Mouse (Mus musculus) intestine, embryonic 16.5 days (tissue): ENCODE data around the gene Hes1. TPM values are rescaled to one million over a fixed set of nuclear protein-coding genes. Genes with fewer than 3 reads are reported as not detected.

Source experiments
- ATAC-seq: fragments of 200-750 bp; cut with Nextera tagmentation; 2 replicates; pipeline ENCODE4 v1.8.0; 2017; ENCODE audit warnings: moderate TSS enrichment, moderate library complexity
- H3K27ac ChIP-seq: fragments of 300-500 bp; sonication (generic); 2 replicates; pipeline ENCODE4 v1.5.1; 2014; ENCODE audit warnings: mild to moderate bottlenecking, low read length
- H3K27me3 ChIP-seq: fragments of 300-500 bp; sonication (generic); replicated peaks from 2 replicates; pipeline ENCODE4 v1.6.1; 2014; ENCODE audit warnings: low read length, control low read depth, mixed read lengths; ENCODE audit not compliant: control insufficient read depth, insufficient read depth
- H3K36me3 ChIP-seq: fragments of 300-500 bp; sonication (generic); 2 replicates; pipeline ENCODE4 v1.6.1; 2014; ENCODE audit warnings: low read length, control low read depth; ENCODE audit not compliant: control insufficient read depth, insufficient read depth
- H3K4me1 ChIP-seq: fragments of 300-500 bp; sonication (generic); 2 replicates; pipeline ENCODE4 v1.6.1; 2014; ENCODE audit warnings: low read length, control low read depth, mixed read lengths; ENCODE audit not compliant: control insufficient read depth, insufficient read depth
- H3K4me2 ChIP-seq: fragments of 300-500 bp; sonication (generic); 2 replicates; pipeline ENCODE4 v1.6.1; 2014; ENCODE audit warnings: low read depth, low read length, control low read depth
- H3K4me3 ChIP-seq: fragments of 300-500 bp; sonication (generic); 2 replicates; pipeline ENCODE4 v1.5.1; 2014; ENCODE audit warnings: mild to moderate bottlenecking, low read length
- H3K9ac ChIP-seq: fragments of 300-500 bp; sonication (generic); 2 replicates; pipeline ENCODE4 v1.6.1; 2014; ENCODE audit warnings: low read depth, low read length
- H3K9me3 ChIP-seq: fragments of 300-500 bp; sonication (generic); 2 replicates; pipeline ENCODE4 v1.6.1; 2016; ENCODE audit warnings: low read length, control low read depth; ENCODE audit not compliant: control insufficient read depth
- WGBS: fragments of 180-500 bp; shearing (Covaris S2); extraction: QIAGEN DNeasy Blood & Tissue Kit; methylation state at CpG from one replicate; pipeline ENCODE4 v1.1.7; 2014; 5-methylcytosine and 5-hydroxymethylcytosine counted together
- polyA plus RNA-seq: library from polyadenylated mRNA; unstranded; fragments of >200 nt; fragmentation: Nextera tagmentation; extraction: Ambion mirVana; gene quantifications from 2 replicates; pipeline ENCODE4 v1.2.1, GENCODE M21; 2015

The Hes1 gene
- polyA plus RNA-seq, 1 experiment from 2014 or later, result 25.9 TPM

DNA sequence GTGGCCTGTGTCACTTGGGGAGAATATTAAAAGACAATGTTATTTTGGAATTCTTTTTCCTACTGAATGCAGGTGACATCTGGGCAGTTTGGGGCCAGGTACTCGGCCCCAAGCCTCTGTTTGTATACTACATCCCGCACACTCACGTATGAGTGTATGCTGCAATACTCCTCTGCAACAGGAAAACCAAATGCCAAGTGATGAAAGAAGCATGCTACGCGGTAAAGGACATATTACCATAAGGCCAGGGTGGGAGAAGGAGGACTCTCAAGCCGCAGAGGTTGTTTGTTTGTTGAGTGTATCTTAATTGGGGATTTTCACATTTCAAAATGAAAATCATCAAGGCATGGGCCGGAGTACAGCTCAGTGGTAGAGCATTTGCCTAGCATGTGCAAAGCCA is 17.2 kb upstream of the Hes1 start:
- Histone ChIP-seq H3K4me3 (no peak overlapping the region), H3K27ac (peak overlapping the region; percentile 76), H3K36me3 (no peaks in the 10 kb centered on the region), H3K9ac (0 out of 2 replicates have a peak overlapping the region, but pooled peaks have one; percentile 25), H3K9me3 (no peaks in the 10 kb centered on the region), H3K4me2 (no peak overlapping the region), H3K4me1 (peaks cover 26% of the 10 kb centered on the region), H3K27me3 (no peaks in the 10 kb centered on the region)
- ATAC-seq, result no peak
- WGBS, result 81% methylated on average over 7 of the region's 7 CpGs

DNA sequence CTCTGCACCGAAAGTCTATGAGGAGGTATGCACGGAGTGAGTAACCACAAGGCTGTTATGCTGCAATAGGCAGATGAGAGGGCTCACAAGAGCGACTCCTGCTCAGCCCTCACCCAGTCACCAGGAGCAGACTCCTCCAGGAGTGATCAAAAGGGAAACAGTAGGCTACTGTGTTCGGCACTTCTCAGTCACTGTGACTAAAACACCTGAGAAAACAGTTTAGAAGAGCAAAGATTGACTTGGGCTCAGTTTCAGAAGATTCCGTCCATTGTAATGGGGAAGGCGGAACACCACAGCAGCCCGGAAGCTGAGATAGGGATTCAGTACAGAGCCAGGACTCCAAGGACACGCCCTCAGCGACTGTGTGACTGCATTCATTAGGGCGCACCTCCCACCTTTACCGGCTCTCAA is 16.8 kb upstream of the Hes1 start:
- H3K9me3 ChIP-seq, result no peaks in the 10 kb centered on the region
- 46% methylated on average over 11 of the region's 11 CpGs for WGBS
- H3K4me2 ChIP-seq, result no peak overlapping the region
- H3K9ac ChIP-seq, result peak overlapping the region; percentile 25; the same call in 1 of the 2 replicates
- H3K27me3 ChIP-seq, result no peaks in the 10 kb centered on the region
- peak; percentile 28; the same call in 1 of the 2 replicates for ATAC-seq
- H3K27ac ChIP-seq, result peak overlapping the region; percentile 76
- H3K4me1 ChIP-seq, result peaks cover 26% of the 10 kb centered on the region
- H3K4me3 ChIP-seq, result no peak overlapping the region
- no peaks in the 10 kb centered on the region for H3K36me3 ChIP-seq

DNA sequence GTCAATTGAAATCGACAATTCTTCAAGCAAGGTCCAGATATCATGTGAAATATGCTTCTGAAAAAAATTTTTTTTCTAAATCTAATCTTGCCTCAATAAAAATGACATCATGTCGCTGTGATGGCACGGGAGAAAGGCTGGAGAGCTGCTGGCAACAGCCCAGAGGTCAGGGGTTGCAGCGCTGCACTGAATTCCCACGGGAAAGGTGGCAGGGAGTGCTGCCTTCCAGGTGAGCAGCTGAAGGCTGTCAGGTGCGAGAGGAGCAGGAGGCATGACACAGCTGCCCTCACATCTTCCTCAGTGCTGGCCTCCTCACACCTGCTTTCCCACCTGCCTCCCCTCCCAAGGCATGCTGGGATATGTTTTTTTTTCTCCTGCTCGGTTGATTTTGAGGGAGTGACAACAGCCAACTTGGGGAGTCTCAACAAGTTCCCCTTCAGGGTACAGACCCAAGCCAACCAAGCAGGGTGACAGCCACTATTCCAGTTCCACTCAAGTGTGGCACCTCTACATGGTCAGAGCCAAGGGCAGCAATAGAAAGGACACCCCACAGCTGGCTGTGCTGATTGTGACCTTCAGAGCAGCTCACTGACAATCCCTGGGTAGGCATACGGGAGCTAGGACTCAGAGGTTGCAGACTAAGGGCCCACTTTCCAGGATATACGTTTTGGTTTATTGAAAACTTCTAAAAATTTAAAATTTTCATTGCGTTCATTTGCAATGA is 13.3 kb upstream of the Hes1 start:
- H3K27ac ChIP-seq, result peak overlapping the region; percentile 86
- 43% methylated on average over 10 of the region's 10 CpGs for WGBS
- peak; percentile 36 for ATAC-seq

DNA sequence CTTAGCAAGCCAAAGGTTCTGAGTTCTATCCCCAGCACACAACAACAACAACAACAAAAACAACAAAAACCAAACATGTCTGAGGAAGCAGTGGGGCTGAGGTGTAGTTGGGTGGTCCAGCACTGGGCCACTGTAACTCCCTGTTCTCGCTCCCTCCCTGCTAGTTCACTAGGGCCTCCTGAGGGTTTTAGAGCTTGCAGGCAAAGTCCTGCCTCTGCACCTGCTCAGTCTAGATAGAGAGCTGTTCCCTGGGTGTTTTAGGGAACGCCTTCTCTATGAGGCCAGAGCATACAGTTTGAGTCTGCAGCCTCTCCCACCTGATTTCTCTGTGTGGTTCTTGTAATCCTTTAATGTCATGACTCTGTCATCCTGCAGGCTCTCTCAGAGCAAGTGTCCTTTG is 11.9 kb upstream of the Hes1 start:
- Histone ChIP-seq H3K9ac (0 out of 2 replicates have a peak overlapping the region, but pooled peaks have one; percentile 12), H3K4me3 (no peak overlapping the region), H3K4me1 (peaks cover 38% of the 10 kb centered on the region), H3K4me2 (no peak overlapping the region), H3K9me3 (no peaks in the 10 kb centered on the region), H3K27me3 (no peaks in the 10 kb centered on the region), H3K36me3 (no peaks in the 10 kb centered on the region), H3K27ac (peak overlapping the region; percentile 86)
- 53% methylated on average over 2 of the region's 2 CpGs for WGBS
- peak; percentile 47 for ATAC-seq

More for the DNA sequence above, 13.3 kb upstream of the Hes1 start:
- Histone ChIP-seq H3K4me3 (no peak overlapping the region), H3K9me3 (no peaks in the 10 kb centered on the region), H3K4me2 (no peak overlapping the region), H3K9ac (peak overlapping the region; percentile 46; the same call in 1 of the 2 replicates), H3K36me3 (no peaks in the 10 kb centered on the region), H3K27me3 (no peaks in the 10 kb centered on the region), H3K4me1 (peaks cover 37% of the 10 kb centered on the region)

DNA sequence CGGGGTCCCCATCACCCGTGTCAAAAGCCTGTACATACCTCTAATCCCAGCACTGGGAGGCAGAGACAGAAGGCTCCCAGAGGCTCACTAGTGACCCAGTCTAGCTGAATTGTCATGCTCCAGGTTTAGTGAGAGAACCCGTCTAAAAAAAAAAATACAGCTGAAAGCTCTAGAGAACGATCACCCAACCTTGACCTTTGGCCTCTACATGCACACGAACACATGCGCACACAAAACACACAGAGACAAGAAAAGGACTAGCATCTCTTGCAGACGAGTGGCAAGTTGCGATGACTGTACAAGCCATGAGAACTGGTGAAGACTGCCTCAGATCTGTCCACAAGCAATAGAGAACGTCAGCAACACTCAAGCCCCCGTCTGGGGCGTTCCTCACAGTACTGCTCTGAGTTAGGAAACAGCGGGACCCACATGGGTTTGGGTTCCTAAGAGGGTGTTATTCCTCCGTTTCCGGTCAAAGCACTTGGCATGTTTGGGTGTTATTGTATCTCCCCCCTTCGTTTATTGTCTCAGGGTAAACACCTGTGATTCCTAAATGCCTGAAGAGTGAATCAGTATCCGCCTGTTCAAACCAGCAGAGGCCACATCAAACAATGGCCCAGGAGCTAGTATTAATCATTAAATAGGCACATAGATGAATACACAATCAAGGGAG is 11.2 kb upstream of the Hes1 start:
- H3K4me1 ChIP-seq, result peaks cover 33% of the 10 kb centered on the region
- no peaks in the 10 kb centered on the region for H3K27me3 ChIP-seq
- H3K36me3 ChIP-seq, result no peaks in the 10 kb centered on the region
- H3K27ac ChIP-seq, result peak overlapping the region; percentile 86
- no peak overlapping the region for H3K4me2 ChIP-seq
- 42% methylated on average over 16 of the region's 16 CpGs for WGBS
- 0 out of 2 replicates have a peak overlapping the region, but pooled peaks have one; percentile 10 for H3K9ac ChIP-seq
- no peak for ATAC-seq
- no peaks in the 10 kb centered on the region for H3K9me3 ChIP-seq
- H3K4me3 ChIP-seq, result no peak overlapping the region

DNA sequence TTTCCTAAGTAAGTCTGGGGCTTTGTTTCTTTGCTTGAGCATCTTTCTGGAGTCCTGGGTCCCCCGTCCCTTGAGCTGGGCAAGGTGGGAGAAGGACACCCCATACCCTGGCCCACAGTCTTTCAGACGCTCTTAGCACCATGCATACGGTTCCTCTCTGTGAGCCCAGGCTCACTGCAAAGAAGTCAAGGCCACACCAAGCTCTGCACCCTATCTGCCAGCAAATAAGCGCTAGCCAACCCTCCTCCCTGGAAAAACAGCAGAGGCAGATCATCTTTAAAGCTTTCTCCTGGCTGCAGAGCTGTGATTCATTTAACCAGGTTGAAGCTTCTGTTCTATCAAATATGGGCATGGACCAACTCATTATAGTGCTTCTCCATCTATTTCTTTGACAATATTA is 9.6 kb upstream of the Hes1 start:
- H3K4me1 ChIP-seq, result peaks cover 36% of the 10 kb centered on the region
- H3K9ac ChIP-seq, result no peak overlapping the region
- no peaks in the 10 kb centered on the region for H3K9me3 ChIP-seq
- no peak for ATAC-seq
- 60% methylated on average over 4 of the region's 4 CpGs for WGBS
- H3K4me3 ChIP-seq, result no peak overlapping the region
- H3K27me3 ChIP-seq, result no peaks in the 10 kb centered on the region
- peak overlapping the region; percentile 86 for H3K27ac ChIP-seq
- no peaks in the 10 kb centered on the region for H3K36me3 ChIP-seq
- H3K4me2 ChIP-seq, result no peak overlapping the region

DNA sequence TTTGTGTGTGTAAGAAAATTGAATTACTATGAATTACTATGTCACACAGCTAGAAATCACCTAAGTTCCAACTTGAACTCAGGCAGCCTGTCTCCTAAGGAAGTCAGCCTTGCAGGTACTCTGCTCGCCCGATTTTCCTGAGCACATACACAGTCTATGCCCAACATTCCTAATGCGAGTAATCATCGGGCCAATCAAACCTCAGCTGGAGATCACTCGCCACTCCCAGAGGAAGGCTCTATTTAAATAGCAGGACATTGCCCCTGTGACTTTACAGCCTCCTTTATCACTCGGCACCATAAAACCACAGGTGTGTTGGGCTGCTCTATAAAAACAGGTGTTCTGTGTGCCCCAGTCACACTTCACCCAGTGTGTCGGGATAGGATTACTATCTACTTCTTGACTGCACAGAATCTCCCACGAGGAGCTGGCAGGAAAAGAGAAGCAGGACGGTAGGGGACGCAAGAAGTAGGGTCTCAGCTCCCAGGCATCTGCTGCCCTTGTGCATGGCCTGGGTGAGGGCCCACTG is 8.8 kb upstream of the Hes1 start:
- ATAC-seq, result peak; percentile 84
- peak overlapping the region; percentile 43 for H3K4me2 ChIP-seq
- H3K36me3 ChIP-seq, result no peaks in the 10 kb centered on the region
- H3K4me3 ChIP-seq, result peak overlapping the region; percentile 32
- H3K4me1 ChIP-seq, result peaks cover 45% of the 10 kb centered on the region
- H3K9me3 ChIP-seq, result no peaks in the 10 kb centered on the region
- H3K27ac ChIP-seq, result peak overlapping the region; percentile 98
- whole genome bisulfite sequencing, result 47% methylated on average over 10 of the region's 10 CpGs
- no peaks in the 10 kb centered on the region for H3K27me3 ChIP-seq
- peak overlapping the region; percentile 60 for H3K9ac ChIP-seq

DNA sequence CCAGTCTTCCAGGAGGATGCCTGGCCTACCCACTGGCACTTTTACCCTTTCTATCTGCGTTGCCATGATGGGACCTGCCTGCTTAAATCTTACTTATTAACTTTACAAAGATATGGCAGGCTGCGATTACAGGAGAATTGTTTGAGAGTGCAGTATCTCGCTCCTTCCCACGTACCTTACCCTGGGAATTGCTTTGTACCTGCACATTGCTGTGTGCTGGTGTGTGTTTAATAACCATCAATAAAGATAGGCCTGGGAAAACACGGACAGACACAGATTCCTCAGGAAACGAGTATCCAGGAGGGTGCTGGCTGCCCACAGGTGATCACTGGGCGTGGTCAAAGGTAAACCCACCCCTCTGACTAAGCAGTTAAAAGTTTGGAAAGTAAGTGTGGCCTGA is 8.3 kb upstream of the Hes1 start:
- Histone ChIP-seq H3K9me3 (no peaks in the 10 kb centered on the region), H3K4me1 (peaks cover 50% of the 10 kb centered on the region), H3K27me3 (no peaks in the 10 kb centered on the region), H3K4me2 (peak overlapping the region; percentile 43), H3K4me3 (peak overlapping the region; percentile 32), H3K36me3 (no peaks in the 10 kb centered on the region), H3K27ac (peak overlapping the region; percentile 98), H3K9ac (peak overlapping the region; percentile 60)
- WGBS, result 49% methylated on average over 7 of the region's 7 CpGs
- peak; percentile 82 for ATAC-seq

DNA sequence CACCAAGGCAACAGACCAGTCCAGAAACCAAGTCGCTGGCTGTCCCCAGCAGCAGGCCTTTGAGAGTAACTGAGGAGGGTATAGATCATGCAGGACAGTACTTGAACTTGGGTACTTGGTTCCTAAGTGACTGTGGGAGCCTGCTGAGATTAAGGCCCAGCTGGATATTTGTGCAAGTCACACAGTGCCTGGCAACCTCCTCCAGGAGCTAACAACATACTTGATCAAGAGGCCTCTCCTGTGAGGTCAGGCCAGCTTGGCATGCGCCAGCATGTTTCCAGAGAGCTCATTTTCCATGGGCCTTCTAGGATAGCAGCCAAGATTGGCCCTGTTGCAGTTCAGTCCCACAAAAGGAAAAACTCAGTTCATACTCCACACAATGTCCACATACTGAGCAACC is 7.3 kb upstream of the Hes1 start:
- WGBS, result 75% methylated on average over 2 of the region's 2 CpGs
- Histone ChIP-seq H3K9me3 (no peaks in the 10 kb centered on the region), H3K36me3 (no peaks in the 10 kb centered on the region), H3K4me2 (no peak overlapping the region), H3K4me1 (peaks cover 49% of the 10 kb centered on the region), H3K27ac (peak overlapping the region; percentile 36; the same call in 1 of the 2 replicates), H3K9ac (no peak overlapping the region), H3K27me3 (no peaks in the 10 kb centered on the region), H3K4me3 (no peak overlapping the region)
- ATAC-seq, result no peak
